Mouse (Mus musculus) gastrocnemius, postnatal 25 days (tissue): ENCODE results near the gene Ccdc183. TPM values are rescaled to one million over a fixed set of nuclear protein-coding genes. Genes with fewer than 3 reads are reported as not detected.

Experiments
- DNase-seq: peaks from one replicate; pipeline ENCODE4 v3.0.0; 2022
- total RNA-seq, 2 experiments: library from RNA; stranded (reverse); gene quantifications; 1 replicate in 1 of 2; 2 replicates in 1 of 2; pipeline ENCODE4 v1.2.3; 2021

Gene Ccdc183
- total RNA-seq, 2 experiments from 2014 or later = not detected

DNA sequence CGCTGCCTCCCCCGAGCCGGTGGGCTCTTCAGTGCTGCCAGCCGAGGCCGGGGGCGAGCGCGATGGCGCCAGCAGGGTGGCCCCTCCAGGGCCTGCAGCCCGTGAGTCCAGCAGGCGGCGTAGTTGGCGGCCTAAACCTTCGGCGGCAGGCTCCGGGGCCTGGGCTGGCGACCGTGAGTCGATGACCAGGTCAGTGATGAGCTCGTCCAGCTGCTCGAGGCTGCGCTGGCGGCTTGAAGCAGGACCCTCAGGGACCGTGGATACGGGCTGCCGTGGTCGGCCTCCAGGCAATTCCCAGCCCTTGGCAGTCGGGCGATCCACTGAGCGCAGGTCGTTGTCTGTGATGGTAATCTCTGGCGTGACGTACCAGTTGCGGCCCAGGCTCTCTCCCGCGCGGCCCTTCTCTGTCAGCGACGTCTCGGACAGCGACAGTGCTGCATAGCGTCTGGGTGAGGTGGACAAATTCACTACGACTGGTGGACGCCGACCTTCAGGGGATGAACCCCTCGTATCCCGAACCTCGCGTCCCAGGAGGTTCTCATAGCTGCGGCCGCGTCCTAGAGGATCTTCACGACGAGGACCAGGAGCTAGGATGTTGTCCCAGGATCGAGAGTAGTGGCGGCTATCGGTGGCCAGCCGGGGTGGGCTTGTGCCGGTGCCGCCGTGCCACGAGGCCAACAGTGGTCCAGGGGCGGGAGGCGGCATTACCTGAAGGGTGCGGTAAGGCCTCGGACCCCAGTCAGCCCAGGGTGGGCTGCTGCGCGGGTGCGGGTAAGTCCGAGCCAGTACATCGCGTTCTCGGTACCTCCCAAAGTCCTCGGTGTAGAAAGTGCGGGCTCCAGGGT is 39.3 kb downstream of the Ccdc183 start:
- DNase-seq = no peak

DNA sequence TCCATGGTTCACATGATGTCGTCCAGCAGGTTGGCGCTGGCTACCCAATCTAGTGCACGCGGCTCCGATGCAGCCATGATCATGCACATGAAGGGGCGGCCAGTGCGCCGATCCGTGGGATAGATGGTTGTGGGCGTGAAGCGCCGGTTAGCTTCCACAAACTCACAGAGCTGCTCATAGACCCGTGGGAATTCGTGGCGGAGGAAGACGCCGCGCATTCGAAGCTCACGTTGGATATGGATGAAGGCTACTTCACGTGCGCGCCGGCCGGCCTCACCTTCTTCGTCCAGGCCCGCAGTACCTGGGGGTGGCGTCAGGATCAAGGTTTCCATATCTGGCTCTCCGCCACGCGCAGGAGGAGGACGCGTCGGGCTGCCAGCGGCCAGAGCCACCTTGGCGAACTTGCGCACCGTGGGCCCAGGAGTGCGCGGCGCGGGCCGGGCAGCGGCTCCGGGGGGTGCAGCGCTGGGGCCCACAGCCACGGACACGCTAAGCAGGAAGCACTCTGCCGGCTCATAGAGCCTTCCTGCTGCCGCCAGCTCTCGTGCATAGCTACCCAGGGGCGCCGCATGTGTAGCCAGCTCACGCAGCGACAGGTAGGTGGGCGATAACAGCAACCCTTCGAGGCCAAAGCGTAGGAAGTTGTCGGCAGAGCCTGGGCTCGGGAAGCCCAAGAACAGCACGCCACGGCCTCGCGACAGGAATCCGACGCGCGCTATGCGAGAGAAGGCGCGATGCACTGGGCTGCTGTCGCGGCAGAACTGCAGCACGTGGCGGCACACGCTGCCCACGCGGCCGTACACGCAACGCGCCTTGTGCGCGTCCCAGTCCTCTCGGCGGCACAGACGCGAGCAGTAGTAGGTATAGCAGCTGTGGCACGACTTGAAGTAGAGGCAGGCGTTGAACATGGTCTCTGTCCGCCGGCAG is 40.2 kb downstream of the Ccdc183 start:
- DNase-seq = no peak

DNA sequence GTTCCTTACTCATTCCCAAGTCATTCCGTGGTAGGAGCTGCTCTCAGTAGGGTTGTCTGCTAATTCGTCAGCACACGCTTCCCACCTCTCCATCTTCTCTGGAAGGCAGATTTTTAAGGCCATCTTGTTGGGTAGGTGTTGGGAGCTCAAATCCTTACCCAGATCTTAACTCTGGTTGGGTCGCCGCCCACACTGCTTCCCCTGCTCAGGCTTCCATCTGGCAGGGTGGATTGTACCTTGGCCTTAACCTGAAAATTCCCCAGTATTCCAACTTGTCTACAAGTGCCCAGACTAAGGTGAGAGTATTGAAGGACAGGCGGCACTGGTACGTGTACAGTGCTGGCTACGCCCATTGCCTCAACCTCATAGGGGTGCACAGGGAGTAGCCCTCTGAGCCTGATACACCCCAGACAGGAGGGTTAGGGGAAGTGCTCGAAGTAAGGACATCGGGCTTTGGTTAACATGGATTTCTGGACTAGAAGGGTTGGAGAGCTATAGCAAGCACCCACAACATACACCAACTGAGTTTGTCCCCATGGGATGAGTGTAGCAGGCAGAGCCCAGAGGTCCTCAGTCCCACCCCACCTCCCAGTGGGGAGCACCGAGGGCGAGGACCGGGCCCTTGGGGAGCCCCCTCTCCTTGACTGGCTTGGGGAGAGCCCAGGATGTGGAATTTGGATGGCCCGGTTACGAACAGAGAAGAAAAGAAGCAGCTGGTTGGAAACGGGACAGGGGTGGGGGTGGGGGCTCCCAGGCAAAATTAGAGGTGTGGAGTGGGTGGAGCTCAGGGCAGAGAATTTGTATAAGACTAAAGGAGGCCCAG is 41.2 kb downstream of the Ccdc183 start:
- DNase-seq = no peak

DNA sequence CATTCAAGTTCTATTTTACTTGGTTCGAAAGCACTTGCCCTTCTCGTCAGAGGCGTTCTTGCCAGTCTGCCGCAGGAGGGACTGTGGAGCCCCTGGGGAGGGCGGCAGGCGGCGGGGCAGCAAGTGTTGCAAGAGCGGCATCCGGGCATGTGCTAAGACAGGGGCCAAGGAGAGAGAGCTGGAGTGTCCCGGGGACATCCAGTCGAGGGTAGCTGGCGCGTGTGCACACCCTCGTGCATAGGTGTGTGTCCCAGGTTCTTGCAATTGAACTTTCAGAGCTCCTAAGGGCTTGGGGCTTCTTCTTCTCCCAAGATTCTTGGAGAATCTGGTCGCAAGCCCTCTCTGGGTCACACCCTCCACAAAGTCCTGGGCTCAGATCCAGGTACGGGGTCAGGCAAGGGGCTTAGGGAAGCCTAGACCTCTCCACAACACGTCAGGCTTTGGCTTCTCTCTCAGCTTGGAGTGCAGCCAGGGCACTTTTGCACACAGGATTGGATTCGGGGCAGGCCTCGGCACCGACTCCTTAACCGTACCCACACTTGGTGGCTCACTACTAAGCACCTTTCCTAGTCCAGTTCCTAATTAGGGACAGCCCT is 41.9 kb downstream of the Ccdc183 start:
- DNase-seq = no peak

DNA sequence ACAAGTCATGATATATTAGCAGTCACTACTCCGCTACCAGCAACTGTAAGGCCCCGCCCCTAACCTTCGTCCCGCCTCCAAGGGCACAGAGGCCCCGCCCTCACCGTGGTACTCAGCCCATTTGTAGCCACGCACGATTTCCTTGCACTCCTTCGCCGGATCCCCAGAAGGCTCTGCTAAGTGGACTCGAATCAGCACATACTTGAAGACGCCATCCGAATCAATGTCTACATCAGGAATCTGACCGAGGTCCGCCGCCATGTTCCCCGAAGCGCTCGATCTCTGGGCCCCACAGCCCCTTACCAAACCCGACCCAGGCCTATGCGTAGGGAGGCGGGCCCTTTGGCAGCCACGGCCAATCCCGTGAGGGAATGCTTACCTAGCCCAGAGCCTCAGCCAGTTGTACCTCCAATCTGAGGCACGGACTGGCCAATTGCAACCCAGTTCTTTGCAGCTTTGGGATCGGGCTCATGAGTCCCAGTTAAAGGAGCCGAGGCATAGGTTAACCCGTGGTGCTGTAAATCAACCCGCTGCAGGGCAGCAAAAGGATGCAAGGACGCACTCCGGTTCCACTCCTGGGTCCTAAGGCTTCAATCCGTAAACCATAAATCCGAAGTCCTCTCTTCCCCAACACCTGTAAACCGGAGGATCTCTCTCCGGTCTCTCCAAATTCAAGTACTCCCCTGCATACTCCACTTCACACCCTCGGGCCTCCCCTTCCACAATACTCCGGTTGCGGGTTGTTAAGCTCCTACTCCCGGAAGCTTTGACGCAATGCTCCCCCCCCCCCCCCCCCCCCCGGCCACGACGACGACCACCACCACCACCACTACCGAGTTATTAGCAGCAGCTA is 42.7 kb downstream of the Ccdc183 start, which contains the start of the genes Mamdc4 and Phpt1:
TSS of gene Mamdc4 (minus strand) at position 267 of the 853 bp plus-strand sequence.
TSS of gene Phpt1 (minus strand) at position 646 of the 853 bp plus-strand sequence.
- peak; percentile 96 for DNase-seq

DNA sequence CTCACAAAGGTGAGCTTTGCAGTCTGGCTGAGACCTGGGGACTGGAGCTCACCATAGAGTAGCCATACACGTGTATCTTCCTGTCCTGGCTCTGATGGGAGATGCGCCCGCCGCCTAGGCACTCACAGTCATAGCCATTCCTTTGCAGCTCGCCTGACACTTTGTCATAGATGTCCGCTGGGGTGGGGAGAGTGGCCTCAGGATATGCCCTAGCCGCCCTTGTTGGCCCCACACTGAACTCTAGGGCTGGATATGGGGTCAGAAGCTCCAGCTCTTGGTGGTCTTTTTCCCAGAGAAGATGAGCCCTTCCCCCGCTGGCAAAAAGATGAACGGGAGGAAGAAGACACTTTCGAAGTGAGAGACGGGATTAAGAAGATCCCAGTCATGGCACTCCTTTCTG is 43.3 kb downstream of the Ccdc183 start:
- DNase-seq = no peak

DNA sequence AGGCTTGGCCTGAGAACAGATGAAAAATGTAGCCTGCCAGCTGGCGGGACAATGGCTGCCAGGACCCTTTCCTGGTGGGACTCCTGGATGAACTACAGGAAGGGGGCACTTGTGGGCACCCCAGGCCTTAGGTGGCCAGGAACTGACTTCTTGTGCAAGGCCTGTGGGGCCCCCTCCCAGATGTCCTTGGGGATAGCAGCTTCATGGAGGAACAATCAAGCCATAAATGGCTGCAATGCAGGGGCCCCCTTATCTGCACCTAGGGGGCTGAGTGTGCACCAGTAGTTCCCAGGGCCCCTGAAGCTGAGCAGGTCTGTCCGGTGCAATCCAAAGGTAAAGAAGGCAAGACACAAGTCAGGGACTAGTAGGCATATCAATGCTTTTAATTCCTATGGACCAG is 44.4 kb downstream of the Ccdc183 start:
- DNase-seq = no peak

DNA sequence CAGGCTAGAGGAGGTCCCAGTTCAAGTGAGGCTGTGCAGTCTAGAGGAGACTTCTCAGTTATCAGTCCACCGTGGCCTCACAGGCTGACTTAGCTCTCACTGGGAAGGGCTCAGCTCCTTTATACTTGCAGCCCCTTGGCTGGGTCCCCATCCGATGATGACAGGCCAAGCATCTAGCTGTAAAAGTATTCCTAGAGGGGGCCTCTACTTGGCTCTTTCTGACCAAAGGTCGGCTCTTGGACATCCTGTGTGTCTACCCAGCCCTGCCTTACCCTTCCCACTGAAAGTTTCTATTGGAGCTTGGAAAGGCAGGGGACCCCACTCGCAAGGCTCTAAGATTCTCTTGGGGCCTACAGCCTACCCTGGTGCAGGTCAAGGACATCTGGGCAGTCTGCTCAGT is 46.3 kb downstream of the Ccdc183 start:
- no peak for DNase-seq

DNA sequence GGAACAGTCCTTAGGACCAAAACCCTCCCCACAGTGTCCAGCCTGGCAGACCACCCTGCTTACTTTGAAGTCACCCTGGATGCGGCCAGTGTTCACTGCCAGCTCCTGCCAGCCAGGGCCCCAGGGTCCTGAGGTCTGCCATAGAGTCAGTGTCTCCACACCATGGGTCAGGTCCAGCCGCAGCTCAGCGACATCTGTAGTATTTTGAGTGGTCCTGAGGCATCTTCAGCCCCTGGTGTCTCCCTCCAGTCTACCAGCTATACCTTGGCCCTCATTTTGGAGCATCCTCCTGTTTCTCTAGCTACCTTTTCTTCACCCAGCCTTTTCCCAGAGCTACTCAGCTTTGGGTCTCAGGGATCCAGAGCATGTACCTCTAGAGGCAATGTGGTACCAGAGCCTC is 48.2 kb downstream of the Ccdc183 start:
- DNase-seq = no peak

DNA sequence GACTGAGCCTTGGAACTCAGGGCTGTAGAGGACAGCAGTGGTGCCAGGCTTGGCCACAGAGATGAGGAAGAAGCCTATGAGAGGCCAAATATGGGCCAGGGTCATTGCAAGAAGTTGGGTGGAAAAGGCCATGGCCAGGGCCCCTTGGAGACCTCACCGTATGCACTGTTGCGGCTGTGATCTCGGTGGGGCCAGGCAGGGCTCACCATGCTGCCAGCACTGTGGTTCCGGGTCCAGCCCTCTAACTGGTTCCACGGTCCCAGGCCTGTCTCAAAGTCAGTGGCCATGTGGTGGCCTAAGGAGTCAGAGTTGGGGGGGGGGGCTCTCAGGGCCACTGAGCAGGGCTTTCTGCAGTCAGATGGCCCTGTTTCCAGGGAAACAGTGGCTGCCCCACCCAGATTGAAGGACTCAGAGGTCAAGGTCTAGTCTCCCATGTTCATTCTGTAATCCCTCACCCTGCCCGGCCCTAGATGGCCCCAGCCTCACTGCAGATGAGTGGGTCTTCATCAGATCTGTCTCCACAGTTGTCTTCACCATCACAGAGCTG is 48.9 kb downstream of the Ccdc183 start:
- no peak for DNase-seq

DNA sequence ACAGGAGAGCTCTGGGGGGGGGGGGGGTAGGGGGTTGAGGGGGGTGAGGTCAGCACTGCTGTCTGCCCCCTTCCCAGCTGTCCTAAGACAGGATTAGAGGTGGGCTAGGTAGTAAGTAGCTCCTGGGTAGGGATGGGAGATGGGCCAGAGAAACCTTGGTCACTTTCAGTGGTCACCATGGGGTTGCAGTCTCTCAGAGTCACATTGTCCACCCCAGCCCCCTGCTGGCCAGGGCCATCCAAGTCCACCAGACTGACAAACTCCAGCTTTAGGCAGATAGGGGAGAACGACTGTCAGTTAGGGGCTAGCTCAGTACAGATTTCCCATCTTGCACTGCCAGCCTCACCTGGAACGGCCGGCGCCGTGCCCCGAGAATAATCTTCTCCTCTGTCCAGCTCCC is 50.9 kb downstream of the Ccdc183 start:
- DNase-seq = no peak

DNA sequence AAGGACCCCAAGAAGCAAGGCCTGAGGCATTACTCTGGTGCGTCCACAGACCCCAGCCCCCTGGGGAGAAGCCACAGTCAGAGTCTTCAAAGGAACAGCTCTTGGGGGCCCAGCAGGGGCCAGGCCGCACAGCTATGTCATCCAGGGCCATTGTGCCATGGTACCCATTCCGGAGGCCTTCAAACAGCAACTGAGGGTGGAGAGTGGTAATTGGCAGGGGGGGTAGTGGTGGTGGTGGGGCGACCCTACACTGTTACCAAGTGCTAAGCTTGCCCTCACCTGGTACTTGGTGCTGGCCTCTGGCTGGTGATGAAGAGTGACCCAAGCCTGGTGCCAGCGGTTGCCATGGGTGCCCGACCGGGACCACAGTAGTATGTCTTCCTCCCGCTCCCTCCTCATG is 51.7 kb downstream of the Ccdc183 start:
- DNase-seq = no peak

DNA sequence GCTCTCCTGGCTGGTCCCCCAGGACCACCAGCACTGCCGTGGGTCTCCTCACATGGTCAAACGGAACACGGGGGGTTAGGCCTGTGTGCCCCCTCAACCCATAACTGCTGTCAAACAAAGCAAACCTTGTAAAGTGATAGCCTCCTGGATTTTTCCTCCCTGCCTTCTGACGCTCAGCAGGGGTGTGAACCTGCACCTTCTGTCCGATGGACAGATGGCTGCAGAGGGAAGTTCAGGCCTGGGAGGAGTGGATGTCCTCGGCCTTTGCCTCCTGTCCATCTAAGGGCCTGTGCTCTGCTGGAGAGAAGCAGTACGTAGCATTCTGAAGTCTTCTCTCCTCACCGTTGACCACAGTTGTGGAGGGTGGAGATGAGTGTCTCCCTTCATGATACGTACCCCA is 55.5 kb downstream of the Ccdc183 start:
- DNase-seq = no peak

DNA sequence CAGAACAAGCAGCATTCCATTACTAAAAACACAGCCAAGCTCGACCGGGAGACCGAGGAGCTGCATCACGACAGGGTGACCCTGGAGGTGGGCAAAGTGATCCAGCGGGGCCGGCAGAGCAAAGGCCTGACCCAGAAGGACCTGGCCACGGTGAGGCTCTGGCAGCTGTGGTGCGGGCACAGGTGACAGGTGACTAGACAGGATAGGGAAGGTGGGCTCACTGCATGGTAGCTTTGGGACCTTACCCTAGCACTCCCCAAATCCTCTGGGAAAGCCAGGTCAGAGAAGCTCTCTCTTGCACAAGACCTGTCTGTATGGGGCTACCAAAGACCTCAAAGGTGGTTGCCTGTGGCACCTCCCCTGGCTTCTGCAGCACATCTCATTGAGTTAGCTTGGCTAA is 56.9 kb downstream of the Ccdc183 start:
- DNase-seq = no peak

DNA sequence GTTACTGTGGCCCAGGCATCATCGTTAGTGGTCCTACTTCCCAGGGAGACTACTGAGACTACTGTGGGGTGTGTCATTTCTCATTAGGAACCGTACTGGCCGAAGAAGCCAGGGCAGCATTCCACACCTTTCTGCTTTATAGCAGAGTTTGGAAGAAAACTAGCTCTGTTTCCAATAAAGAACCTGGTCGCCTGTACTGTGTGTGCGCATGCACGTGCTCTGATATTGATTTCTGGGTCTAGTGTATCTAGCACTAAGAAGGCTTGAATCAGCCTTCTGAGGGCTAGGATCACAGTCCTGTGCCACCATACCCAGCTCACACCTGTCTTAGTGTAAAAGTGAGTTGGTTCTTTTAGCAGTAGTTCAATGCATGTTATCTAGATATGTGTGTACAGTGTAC is 58.7 kb downstream of the Ccdc183 start:
- DNase-seq = no peak

Other genes with a start within 250 kb of the Ccdc183 start
- under 1 TPM; 0.19 to 0.33 TPM for gene Sapcd2, start 245.4 kb downstream of the Ccdc183 start, total RNA-seq
- gene Entpd2, start 221.8 kb downstream of the Ccdc183 start, total RNA-seq = 1 to 10 TPM; 9.1 to 9.4 TPM
- gene Npdc1, start 218.3 kb downstream of the Ccdc183 start, total RNA-seq = 10 to 100 TPM; 15.0 to 25.1 TPM
- gene Fut7, start 194.4 kb downstream of the Ccdc183 start, total RNA-seq = not detected
- gene Abca2, start 189.0 kb downstream of the Ccdc183 start, total RNA-seq = 10 to 100 TPM; 12.5 to 16.2 TPM
- gene Clic3, start 160.8 kb downstream of the Ccdc183 start, total RNA-seq = under 1 TPM; 0.35 to 0.64 TPM
- gene Paxx, start 156.6 kb downstream of the Ccdc183 start, total RNA-seq = 10 to 100 TPM; 13.7 to 16.2 TPM
- not detected for gene Ptgds, start 147.6 kb downstream of the Ccdc183 start, total RNA-seq
- gene Lcn12, start 123.8 kb downstream of the Ccdc183 start, total RNA-seq = not detected
- 10 to 100 TPM; 77.2 to 77.4 TPM for gene Fbxw5, start 116.9 kb downstream of the Ccdc183 start, total RNA-seq
- gene C8g, start 116.0 kb downstream of the Ccdc183 start, total RNA-seq = 1 to 10 TPM in 1 of 2 experiments, under 1 TPM in 1; 0.86 to 1.3 TPM
- gene Traf2, start 70.7 kb downstream of the Ccdc183 start, total RNA-seq = 10 to 100 TPM; 10.5 to 10.9 TPM
- gene Edf1, start 59.8 kb downstream of the Ccdc183 start, total RNA-seq = 100 to 1,000 TPM; 142 to 162 TPM
- 1 to 10 TPM; 1.7 to 3.2 TPM for gene Mamdc4, start 42.8 kb downstream of the Ccdc183 start, total RNA-seq
- 10 to 100 TPM; 50.1 to 53.7 TPM for gene Phpt1, start 42.5 kb downstream of the Ccdc183 start, total RNA-seq
- gene Ajm1, start 35.9 kb downstream of the Ccdc183 start, total RNA-seq = not detected
- 10 to 100 TPM; 63.5 to 67.8 TPM for gene Rabl6, start 9.2 kb downstream of the Ccdc183 start, total RNA-seq
- gene Tmem141, start 4.3 kb upstream of the Ccdc183 start, total RNA-seq = 10 to 100 TPM; 15.2 to 16.4 TPM
- 1 to 10 TPM; 3.9 to 8.5 TPM for gene Fcna, start 10.4 kb upstream of the Ccdc183 start, total RNA-seq
- gene Lcn8, start 35.4 kb upstream of the Ccdc183 start, total RNA-seq = 10 to 100 TPM in 1 of 2 experiments, 1 to 10 TPM in 1; 5.7 to 20.3 TPM
- not detected for gene Lcn5, start 40.3 kb upstream of the Ccdc183 start, total RNA-seq
- gene Lcn6, start 59.1 kb upstream of the Ccdc183 start, total RNA-seq = not detected
- gene Lcn10, start 65.0 kb upstream of the Ccdc183 start, total RNA-seq = not detected
- not detected for gene Obp2a, start 82.4 kb upstream of the Ccdc183 start, total RNA-seq
- gene Bmyc, start 89.1 kb upstream of the Ccdc183 start, total RNA-seq = 10 to 100 TPM in 1 of 2 experiments, 1 to 10 TPM in 1; 8.4 to 11.2 TPM
- not detected for gene Obp2b, start 119.3 kb upstream of the Ccdc183 start, total RNA-seq
- gene Lcn3, start 147.9 kb upstream of the Ccdc183 start, total RNA-seq = not detected
- not detected for gene Lcn11, start 159.3 kb upstream of the Ccdc183 start, total RNA-seq
- not detected for gene Gm13539, start 164.6 kb upstream of the Ccdc183 start, total RNA-seq
- gene Glt6d1, start 198.2 kb upstream of the Ccdc183 start, total RNA-seq = not detected
- gene Lcn9, start 205.5 kb upstream of the Ccdc183 start, total RNA-seq = not detected
- gene Sohlh1, start 229.6 kb upstream of the Ccdc183 start, total RNA-seq = not detected
- gene Kcnt1, start 246.1 kb upstream of the Ccdc183 start, total RNA-seq = under 1 TPM in 1 of 2 experiments, not detected in 1; 0.27 TPM